Mouse (Mus musculus) heart, adult 2 months (tissue): ENCODE measurements around the gene Cacna1c. TPM values are rescaled to one million over a fixed set of nuclear protein-coding genes. Genes with fewer than 3 reads are reported as not detected.
A peak's percentile ranks its signal among the peaks of the same experiment; 100 is the strongest.

ENCODE experiments used
- DNase-seq, 2 experiments: peaks; one replicate each; pipeline ENCODE4 v3.0.0; 2021
- H3K27ac ChIP-seq: fragments of 200-600 bp; 2 replicates; pipeline ENCODE4 v1.8.1; 2022
- H3K27me3 ChIP-seq: fragments of 200-500 bp; 2 replicates; pipeline ENCODE4 v1.6.1; 2012; ENCODE audit warnings: mild to moderate bottlenecking, low read length, inconsistent platforms, mixed read lengths; ENCODE audit not compliant: control insufficient read depth, insufficient read depth
- H3K36me3 ChIP-seq: fragments of 200-500 bp; 2 replicates; pipeline ENCODE4 v1.6.1; 2012; ENCODE audit warnings: low read length, inconsistent platforms; ENCODE audit not compliant: control insufficient read depth, insufficient read depth
- H3K4me1 ChIP-seq: fragments of 200-500 bp; 2 replicates; pipeline ENCODE4 v1.6.1; 2011; ENCODE audit warnings: low read length; ENCODE audit not compliant: control insufficient read depth, insufficient read depth
- H3K4me3 ChIP-seq: fragments of 200-600 bp; 2 replicates; pipeline ENCODE4 v1.8.1; 2022
- H3K79me2 ChIP-seq: fragments of 200-500 bp; replicated peaks from 2 replicates; pipeline ENCODE4 v1.6.1; 2012; ENCODE audit warnings: mild to moderate bottlenecking, inconsistent platforms, low read length, moderate library complexity, mixed read lengths; ENCODE audit not compliant: control insufficient read depth, insufficient read depth
- H3K9ac ChIP-seq: fragments of 200-500 bp; 2 replicates; pipeline ENCODE4 v1.6.1; 2012; ENCODE audit warnings: low read depth, mild to moderate bottlenecking, control low read depth, inconsistent platforms, low read length, mixed read lengths
- CTCF ChIP-seq: fragments of 200-600 bp; IDR thresholded peaks from 2 replicates; pipeline ENCODE4 v1.8.1; 2022; ENCODE audit warnings: antibody characterized with exemption, mild to moderate bottlenecking, moderate library complexity
- EP300 ChIP-seq: fragments of 200-500 bp; IDR thresholded peaks from 2 replicates; pipeline ENCODE4 v1.6.1; 2011; ENCODE audit warnings: low read depth, low read length, control low read depth; ENCODE audit not compliant: insufficient read depth
- POLR2A ChIP-seq: fragments of 200-500 bp; IDR thresholded peaks from 2 replicates; pipeline ENCODE4 v1.6.1; 2011; ENCODE audit warnings: mild to moderate bottlenecking, low read depth, low read length, control low read depth; ENCODE audit not compliant: insufficient read depth
- WGBS: fragments of 180-500 bp; shearing (Covaris S2); methylation state at CpG from one replicate; pipeline ENCODE4 v1.1.7; 2018; 5-methylcytosine and 5-hydroxymethylcytosine counted together
- intact Hi-C: fragments of 180-260 bp; cut with DNase I; formaldehyde crosslinking; loops from one replicate; pipeline ENCODE4 v1.15.1; 2025
- long read RNA-seq: library from polyadenylated mRNA; stranded (forward); transcript quantifications from one replicate; pipeline ENCODE4 v2.0.0, GENCODE M21; 2021
- polyA plus RNA-seq: library from polyadenylated mRNA; depleted of rRNA; stranded (reverse); fragments of >200 nt; gene quantifications from 2 replicates; pipeline ENCODE4 v1.2.3, GENCODE M21; 2012; rRNA removed
- total RNA-seq, 2 experiments: library from RNA; stranded (reverse); gene quantifications; 2 replicates each; pipeline ENCODE4 v1.2.3; 2021

Cacna1c gene
- total RNA-seq = 100 to 1,000 TPM; 194 to 228 TPM
- polyA plus RNA-seq = 56.8 and 76.3 TPM in 2 replicates
- long read RNA-seq, partial matches to known transcripts = 24 of 39 reads
- long read RNA-seq, other reads (novel, unspliced or antisense) = 15 of 39 reads

GRCm38 (mm10) chr6:119196382-119197305, at the start of gene Cacna1c:
TSS of gene Cacna1c (minus strand) at chr6:119196418.
- WGBS = 38% methylated on average over 17 of the region's 17 CpGs
- intact Hi-C loops = no loop called here
- Histone ChIP-seq H3K27ac (peak within 1 kb of the TSS; percentile 88), H3K27me3 (no peaks in the 10 kb centered on the region), H3K36me3 (peaks cover 6% of the 10 kb centered on the region), H3K4me3 (peak within 1 kb of the TSS; percentile 48), H3K4me1 (peaks cover 5% of the 10 kb centered on the region; the same call in 1 of the 2 replicates), H3K9ac (peak within 1 kb of the TSS; percentile 65), H3K79me2 (no peaks in the 10 kb centered on the region)
- peak; percentile 55 to 81 for DNase-seq
- TF ChIP-seq EP300 = peak; percentile 97
- TF ChIP-seq POLR2A = peak; percentile 78
- no peak for TF ChIP-seq CTCF

- Histone ChIP-seq H3K36me3 (no peaks in the 10 kb centered on the region), H3K79me2 (no peaks in the 10 kb centered on the region), H3K4me1 (no peaks in the 10 kb centered on the region), H3K27ac (no peak overlapping the region), H3K27me3 (no peaks in the 10 kb centered on the region), H3K4me3 (no peak overlapping the region), H3K9ac (no peak overlapping the region)
- intact Hi-C loops = no loop called here
- TF ChIP-seq CTCF (no peak), POLR2A (no peak), EP300 (no peak)
- 47% methylated on average over 21 of the region's 21 CpGs for WGBS
- DNase-seq = no peak
Observed at GRCm38 (mm10) chr6:119240871-119241705, 44.9 kb upstream of the Cacna1c start.

- H3K27ac ChIP-seq = no peak overlapping the region
- no peak for TF ChIP-seq EP300
- no peak for TF ChIP-seq POLR2A
- TF ChIP-seq CTCF = no peak
- no peak for DNase-seq
- H3K27me3 ChIP-seq = no peaks in the 10 kb centered on the region
- no peak overlapping the region for H3K4me3 ChIP-seq
- H3K79me2 ChIP-seq = no peaks in the 10 kb centered on the region
- no peak overlapping the region for H3K9ac ChIP-seq
- intact Hi-C loops = no loop called here
- WGBS = 61% methylated on average over 7 of the region's 7 CpGs
- H3K36me3 ChIP-seq = no peaks in the 10 kb centered on the region
- H3K4me1 ChIP-seq = no peaks in the 10 kb centered on the region
Observed at GRCm38 (mm10) chr6:119240256-119240655, 44.0 kb upstream of the Cacna1c start.

- WGBS = 71% methylated on average over 5 of the region's 5 CpGs
- no peaks in the 10 kb centered on the region for H3K79me2 ChIP-seq
- H3K27ac ChIP-seq = no peak overlapping the region
- DNase-seq = no peak
- H3K4me3 ChIP-seq = no peak overlapping the region
- no peaks in the 10 kb centered on the region for H3K36me3 ChIP-seq
- intact Hi-C loops = loop anchor here (5.0 kb wide), 1 partner anchor 83 kb away; no protein-coding TSS in a partner anchor
- H3K4me1 ChIP-seq = no peaks in the 10 kb centered on the region
- no peak for TF ChIP-seq POLR2A
- no peak for TF ChIP-seq CTCF
- no peak for TF ChIP-seq EP300
- no peak overlapping the region for H3K9ac ChIP-seq
- H3K27me3 ChIP-seq = no peaks in the 10 kb centered on the region
Observed at GRCm38 (mm10) chr6:119239341-119240005, 43.3 kb upstream of the Cacna1c start.

GRCm38 (mm10) chr6:119237427-119237989, 41.3 kb upstream of the Cacna1c start:
- H3K4me1 ChIP-seq = no peaks in the 10 kb centered on the region
- H3K79me2 ChIP-seq = no peaks in the 10 kb centered on the region
- WGBS = 31% methylated on average over 8 of the region's 8 CpGs
- intact Hi-C loops = loop anchor here (5.0 kb wide), 1 partner anchor 85 kb away; no protein-coding TSS in a partner anchor
- DNase-seq = no peak
- H3K27ac ChIP-seq = no peak overlapping the region
- no peaks in the 10 kb centered on the region for H3K27me3 ChIP-seq
- TF ChIP-seq CTCF = no peak
- TF ChIP-seq EP300 = no peak
- no peak for TF ChIP-seq POLR2A
- H3K9ac ChIP-seq = no peak overlapping the region
- no peaks in the 10 kb centered on the region for H3K36me3 ChIP-seq
- no peak overlapping the region for H3K4me3 ChIP-seq
